Mouse (Mus musculus): Measurements from ENCODE around the gene Sowaha.
A peak's percentile ranks its signal among the peaks of the same experiment; 100 is the strongest.
"Not testable (repeated sequence)": the region's sequence is repeated elsewhere in the genome, so short reads cannot be mapped to it uniquely, and the experiment has no call there.

Sowaha gene

GRCm38 (mm10) chr11:53433057-53433456, 47.0 kb downstream of the Sowaha start:
- DNase-seq: no peak

GRCm38 (mm10) chr11:53431347-53432056, 48.6 kb downstream of the Sowaha start:
- no peak for DNase-seq

GRCm38 (mm10) chr11:53430670-53431346, 49.3 kb downstream of the Sowaha start, which contains the start of the genes Uqcrq and Gdf9:
TSS of gene Uqcrq (minus strand) at chr11:53430831.
TSS of gene Gdf9 (plus strand) at chr11:53431023.
- DNase-seq: peak; percentile 98

- DNase-seq: no peak
These were observed 49.8 kb downstream of the Sowaha start for GRCm38 (mm10) chr11:53430300-53430669.

GRCm38 (mm10) chr11:53429182-53429581, 50.9 kb downstream of the Sowaha start:
- DNase-seq: no peak

GRCm38 (mm10) chr11:53428716-53429057, 51.4 kb downstream of the Sowaha start:
- no peak for DNase-seq

- no peak for DNase-seq
These were observed 51.9 kb downstream of the Sowaha start for GRCm38 (mm10) chr11:53427993-53428715.

- DNase-seq: not testable (repeated sequence)
These were observed 53.2 kb downstream of the Sowaha start for GRCm38 (mm10) chr11:53426914-53427313.

All from right cerebral cortex, postnatal 25 days (tissue).